Mouse (Mus musculus): ENCODE measurements at regions not wholly inside any gene's neighbourhood (a gene's known extent, or its start where the extent isn't known, plus 50 kb on each side); places are given as distances from the start of the nearest gene placed in this dataset.

- no peak for DNase-seq
These were observed 262.7 kb upstream of the Hs6st1 start for GRCm38 (mm10) chr1:35805546-35805945.

- no peak for DNase-seq
These were observed 261.9 kb upstream of the Hs6st1 start for GRCm38 (mm10) chr1:35806329-35806728.

GRCm38 (mm10) chr1:35806731-35807130, 261.5 kb upstream of the Hs6st1 start:
- no peak for DNase-seq

- DNase-seq = no peak
These were observed 259.3 kb upstream of the Hs6st1 start for GRCm38 (mm10) chr1:35808894-35809293.

GRCm38 (mm10) chr1:35809341-35809740, 258.9 kb upstream of the Hs6st1 start:
- DNase-seq = no peak

- DNase-seq = no peak
These were observed 257.4 kb upstream of the Hs6st1 start for GRCm38 (mm10) chr1:35810571-35811342.

- no peak for DNase-seq
These were observed 256.8 kb upstream of the Hs6st1 start for GRCm38 (mm10) chr1:35811380-35811779.

- DNase-seq = no peak
These were observed 256.4 kb upstream of the Hs6st1 start for GRCm38 (mm10) chr1:35811795-35812194.

- DNase-seq = no peak
These were observed 254.6 kb upstream of the Hs6st1 start for GRCm38 (mm10) chr1:35813625-35814024.

GRCm38 (mm10) chr1:35814207-35814606, 254.0 kb upstream of the Hs6st1 start:
- DNase-seq = no peak

GRCm38 (mm10) chr1:35814751-35815150, 253.4 kb upstream of the Hs6st1 start:
- no peak for DNase-seq

GRCm38 (mm10) chr1:35821791-35822190, 246.4 kb upstream of the Hs6st1 start:
- DNase-seq = no peak

GRCm38 (mm10) chr1:35822376-35823202, 245.6 kb upstream of the Hs6st1 start:
- peak; percentile 33 for DNase-seq

- no peak for DNase-seq
These were observed 244.7 kb upstream of the Hs6st1 start for GRCm38 (mm10) chr1:35823496-35823895.

GRCm38 (mm10) chr1:35823981-35824880, 244.0 kb upstream of the Hs6st1 start:
- DNase-seq = peak; percentile 3

- no peak for DNase-seq
These were observed 242.7 kb upstream of the Hs6st1 start for GRCm38 (mm10) chr1:35825531-35825966.

GRCm38 (mm10) chr1:35826575-35827114, 241.6 kb upstream of the Hs6st1 start:
- no peak for DNase-seq

GRCm38 (mm10) chr1:35827471-35827870, 240.7 kb upstream of the Hs6st1 start:
- no peak for DNase-seq

- no peak for DNase-seq
These were observed 234.0 kb upstream of the Hs6st1 start for GRCm38 (mm10) chr1:35834180-35834579.

- no peak for DNase-seq
These were observed 231.6 kb upstream of the Hs6st1 start for GRCm38 (mm10) chr1:35836552-35836951.

GRCm38 (mm10) chr1:35838625-35839024, 229.6 kb upstream of the Hs6st1 start:
- DNase-seq = no peak

GRCm38 (mm10) chr1:35839446-35839845, 228.8 kb upstream of the Hs6st1 start:
- DNase-seq = peak; percentile 59

GRCm38 (mm10) chr1:35841626-35842025, 226.6 kb upstream of the Hs6st1 start:
- no peak for DNase-seq

All from liver (tissue).